ENCODE assay signal across 1 mouse cellular context in the genomic region with DNA sequence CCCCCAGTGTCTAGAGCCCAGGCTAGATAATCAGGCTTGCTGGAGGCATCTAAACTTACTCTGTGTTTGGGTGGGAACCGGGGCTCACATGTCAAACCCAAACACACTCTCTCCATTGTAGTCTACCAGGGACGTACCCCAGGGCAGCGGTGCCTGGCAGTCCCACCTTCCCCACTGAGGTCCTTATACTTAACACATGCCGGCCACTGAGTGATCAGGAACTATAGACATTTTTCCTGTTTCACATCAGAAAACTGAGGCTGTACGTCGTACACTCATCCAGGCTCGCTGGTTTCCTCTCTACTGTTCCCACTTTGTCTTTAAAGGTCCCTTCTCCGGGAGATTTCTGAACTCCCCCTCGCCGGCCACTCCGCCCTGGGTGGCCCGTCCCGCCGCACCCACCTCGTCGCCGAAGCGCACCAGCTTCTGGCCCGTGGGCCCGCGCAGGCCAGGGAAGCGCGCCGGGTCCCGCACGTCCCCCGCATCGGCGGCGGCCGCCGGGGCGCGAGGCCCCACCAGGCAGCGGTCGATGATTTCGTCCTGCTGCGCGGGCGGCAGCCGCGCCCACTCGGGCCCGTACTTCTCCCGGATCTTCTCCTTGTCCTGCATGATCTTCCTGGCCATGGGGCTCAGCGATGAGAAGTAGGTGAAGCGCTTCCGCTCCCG.
TF ChIP-seq lines count a peak whose summit lies in the region.

No protein-coding gene starts in this region.

TF ChIP-seq in MEL, 35 proteins besides CTCF, POLR2A, EP300 and RAD21:
- no peak for TF ChIP-seq ZKSCAN1 (IDR thresholded peaks at IDR 0.05; ENCODE audit: low read depth, low read length)
- TF ChIP-seq TCF12 (IDR thresholded peaks at IDR 0.05; ENCODE audit: low read depth, low read length) = peak; percentile 22; the same call in 1 of the 2 replicates
- TF ChIP-seq BHLHE40 (IDR thresholded peaks at IDR 0.05; ENCODE audit: borderline replicate concordance, low read depth, low read length) = no peak
- no peak for TF ChIP-seq KAT2A (conservative IDR thresholded peaks at IDR 0.05; ENCODE audit: low read depth, low read length)
- TF ChIP-seq MAZ (IDR thresholded peaks at IDR 0.05; ENCODE audit: low read depth, low read length) = peak; percentile 30; the same call in 1 of the 2 replicates
- TF ChIP-seq ZMIZ1 (IDR thresholded peaks at IDR 0.05; ENCODE audit: low read depth, low read length) = peak; percentile 64
- 0 out of 2 replicates have a peak, but pooled peaks have one; percentile 44 for TF ChIP-seq HCFC1 (IDR thresholded peaks at IDR 0.05; ENCODE audit: low read depth, low read length)
- TF ChIP-seq MAX (IDR thresholded peaks at IDR 0.05; ENCODE audit: low read length) = peak; percentile 62; the same call in 1 of the 2 replicates
- peak; percentile 64 for TF ChIP-seq SIN3A (IDR thresholded peaks at IDR 0.05; ENCODE audit: low read length)
- TF ChIP-seq JUND (IDR thresholded peaks at IDR 0.05; ENCODE audit: low read depth, low read length) = no peak
- no peak for TF ChIP-seq CHD2 (IDR thresholded peaks at IDR 0.05; ENCODE audit: low read length)
